Mouse (Mus musculus) urinary bladder, postnatal 25 days (tissue): ENCODE measurements at regions not wholly inside any gene's neighbourhood (a gene's known extent, or its start where the extent isn't known, plus 50 kb on each side); places are given as distances from the start of the nearest gene placed in this dataset.
A peak's percentile ranks its signal among the peaks of the same experiment; 100 is the strongest.
"Not testable (repeated sequence)": the region's sequence is repeated elsewhere in the genome, so short reads cannot be mapped to it uniquely, and the experiment has no call there.

ENCODE experiments used
- DNase-seq: peaks from one replicate; pipeline ENCODE4 v3.0.0; 2022; ENCODE audit warnings: low spot score

DNA sequence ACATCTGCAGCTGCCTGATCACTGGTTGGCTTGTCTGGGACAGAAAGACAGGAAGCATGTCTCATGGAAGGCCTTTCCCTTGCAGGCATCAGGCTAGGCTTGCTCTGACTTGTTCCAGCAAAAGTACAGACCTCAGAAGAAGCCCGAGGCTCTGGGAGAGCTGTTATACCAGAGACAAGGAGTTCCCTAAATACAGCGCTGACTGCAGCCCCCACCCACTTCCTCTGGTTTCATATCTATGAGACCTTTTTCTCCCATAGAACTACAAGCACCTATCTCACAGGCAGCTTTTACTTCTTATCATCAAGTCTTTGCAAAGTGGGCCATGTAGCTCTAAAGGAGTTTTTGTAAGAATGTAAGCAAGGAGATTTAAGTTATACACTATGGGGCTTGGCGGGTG lies 312.2 kb upstream of the Vmn1r3 start:
- DNase-seq: not testable (repeated sequence)

DNA sequence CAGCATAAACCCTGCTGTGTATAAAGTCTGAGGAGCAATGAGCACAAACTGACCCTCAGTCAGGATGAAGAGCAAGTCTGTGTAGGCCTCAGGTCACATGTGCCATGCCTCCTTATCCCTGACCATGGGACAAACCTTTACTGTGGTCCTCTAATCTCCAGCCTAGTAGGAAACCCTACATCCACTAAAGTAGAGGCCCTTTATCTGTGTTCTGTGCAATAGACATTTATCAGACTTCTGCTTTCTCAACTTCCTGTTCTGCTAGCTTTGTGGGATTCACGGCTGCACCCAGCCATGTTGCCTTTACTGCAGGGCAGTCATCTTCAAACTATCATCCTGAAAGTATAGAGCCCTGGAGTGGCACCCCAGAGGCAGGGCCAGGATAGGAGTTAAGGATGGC lies 310.8 kb upstream of the Vmn1r3 start:
- not testable (repeated sequence) for DNase-seq

DNA sequence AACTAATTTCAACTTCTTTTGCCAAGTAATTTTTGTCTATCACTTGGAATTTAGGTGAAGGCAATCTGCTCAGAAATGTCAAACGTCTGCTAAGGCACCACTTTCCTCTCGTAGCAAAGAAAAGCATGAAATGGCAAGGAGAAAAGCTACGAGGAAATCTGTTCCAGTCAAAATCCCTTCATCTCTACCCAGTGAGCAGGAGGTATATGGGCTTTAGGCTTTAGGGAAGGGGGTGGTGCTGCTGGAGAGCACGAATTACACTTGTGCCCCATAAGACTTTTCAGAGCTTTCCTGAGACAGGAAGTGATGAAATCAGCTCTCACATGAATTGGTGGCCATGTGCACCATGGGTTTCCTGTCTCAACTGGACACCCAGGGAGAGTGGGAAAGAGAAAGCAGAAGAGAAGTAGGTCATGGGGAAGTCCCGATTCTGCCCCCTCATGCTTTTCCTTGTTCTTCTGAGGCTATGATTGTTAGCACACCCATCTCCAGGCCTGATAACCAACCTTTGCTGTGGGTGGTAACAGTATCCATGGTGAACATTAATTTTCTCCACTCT lies 309.0 kb upstream of the Vmn1r3 start:
- DNase-seq: not testable (repeated sequence)

DNA sequence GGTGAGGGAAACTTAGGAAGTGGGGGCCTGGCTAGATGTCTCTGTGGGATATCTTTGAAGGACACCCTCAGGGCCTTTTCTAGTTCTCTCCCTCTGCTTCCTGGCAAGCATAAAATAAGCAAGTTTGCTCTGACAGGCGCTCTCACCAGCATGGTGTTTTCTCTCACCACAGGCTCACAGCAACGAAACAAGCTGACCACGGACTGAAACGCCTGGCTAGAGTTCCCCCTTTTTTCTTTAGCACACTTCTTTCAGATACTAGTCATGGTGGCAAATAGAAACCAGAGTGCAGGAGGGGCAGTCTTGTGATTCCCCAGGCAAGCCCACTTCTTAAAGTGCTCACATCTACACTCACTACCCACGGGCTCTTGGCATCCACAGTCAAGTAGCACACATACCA lies 305.7 kb upstream of the Vmn1r3 start:
- not testable (repeated sequence) for DNase-seq

DNA sequence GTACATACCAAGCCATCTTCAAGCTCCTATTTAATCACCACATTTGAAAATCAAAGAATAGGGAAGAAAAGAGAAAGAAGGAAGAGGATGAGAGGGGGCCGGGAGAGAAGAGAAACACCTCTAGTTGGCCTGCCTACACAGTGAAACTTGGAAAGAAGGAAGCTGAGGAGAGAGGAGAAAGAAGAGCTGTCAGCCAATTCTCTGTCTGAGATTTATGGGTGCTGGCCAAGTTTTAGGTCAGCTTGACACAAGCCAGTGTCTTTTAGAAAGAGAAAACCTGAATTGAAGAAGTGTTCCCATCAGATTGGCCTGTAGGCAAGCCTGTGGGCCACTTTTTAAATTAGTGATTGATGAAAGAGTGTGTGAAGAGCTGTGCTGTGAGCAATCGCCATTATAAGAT lies 296.9 kb upstream of the Vmn1r3 start:
- DNase-seq: no peak

DNA sequence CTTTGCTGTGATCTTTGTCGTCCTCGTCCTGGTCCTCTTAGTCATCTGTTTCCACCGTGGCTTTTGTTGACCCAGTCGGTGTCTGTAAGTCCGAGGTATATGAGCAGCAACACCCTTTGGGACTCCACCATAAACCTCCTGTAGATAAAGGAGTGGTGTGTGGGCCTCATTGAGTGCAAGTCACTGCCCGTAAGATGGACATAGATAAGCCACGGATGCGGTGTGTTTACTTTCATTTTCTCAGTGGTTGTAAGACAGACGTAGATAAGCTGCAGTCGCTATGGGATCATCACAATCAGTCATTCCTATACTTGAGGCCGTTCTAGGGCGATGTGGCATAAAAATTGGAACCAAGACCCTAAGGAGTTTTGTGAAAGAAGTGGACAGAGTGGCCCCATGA lies 271.6 kb upstream of the Vmn1r3 start:
- DNase-seq: no peak

DNA sequence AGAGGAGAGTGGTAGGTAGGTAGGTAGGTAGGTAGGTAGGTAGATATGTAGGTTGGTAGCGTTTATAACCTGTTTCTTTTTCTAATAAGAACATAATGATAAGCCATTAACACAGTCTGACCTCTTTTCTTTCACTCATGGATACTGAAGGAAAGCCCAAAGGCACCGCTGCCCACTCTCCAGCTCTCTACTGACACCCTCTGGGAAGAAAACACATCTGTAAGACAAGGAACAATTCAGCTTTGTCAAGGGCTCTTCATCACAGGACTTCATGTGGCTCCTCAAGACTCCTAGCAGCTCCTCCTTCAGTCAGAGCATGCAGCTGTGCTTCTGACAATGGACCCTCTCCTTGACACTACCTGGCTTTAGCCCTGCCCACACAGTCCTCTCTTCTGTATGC lies 252.2 kb upstream of the Vmn1r3 start:
- DNase-seq: not testable (repeated sequence)

DNA sequence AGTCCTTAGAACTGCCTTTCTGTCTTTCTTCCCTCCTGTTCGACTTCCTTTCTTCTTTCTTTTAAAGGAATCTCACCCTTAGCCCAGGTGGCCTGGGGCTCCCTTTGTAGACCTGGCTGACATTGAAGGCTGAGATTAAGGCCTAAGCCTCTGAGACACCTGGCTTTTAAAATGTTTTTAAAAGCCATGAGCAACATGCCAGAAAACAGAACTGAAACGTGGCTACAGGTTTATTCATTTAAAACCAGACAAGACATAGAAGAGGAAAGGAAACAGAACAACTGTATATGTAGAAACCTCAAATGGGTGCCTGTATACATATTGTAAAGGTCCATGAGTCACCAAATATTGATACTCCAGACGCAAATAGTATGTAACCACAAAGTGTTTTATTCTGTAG lies 242.8 kb upstream of the Vmn1r3 start:
- DNase-seq: no peak

DNA sequence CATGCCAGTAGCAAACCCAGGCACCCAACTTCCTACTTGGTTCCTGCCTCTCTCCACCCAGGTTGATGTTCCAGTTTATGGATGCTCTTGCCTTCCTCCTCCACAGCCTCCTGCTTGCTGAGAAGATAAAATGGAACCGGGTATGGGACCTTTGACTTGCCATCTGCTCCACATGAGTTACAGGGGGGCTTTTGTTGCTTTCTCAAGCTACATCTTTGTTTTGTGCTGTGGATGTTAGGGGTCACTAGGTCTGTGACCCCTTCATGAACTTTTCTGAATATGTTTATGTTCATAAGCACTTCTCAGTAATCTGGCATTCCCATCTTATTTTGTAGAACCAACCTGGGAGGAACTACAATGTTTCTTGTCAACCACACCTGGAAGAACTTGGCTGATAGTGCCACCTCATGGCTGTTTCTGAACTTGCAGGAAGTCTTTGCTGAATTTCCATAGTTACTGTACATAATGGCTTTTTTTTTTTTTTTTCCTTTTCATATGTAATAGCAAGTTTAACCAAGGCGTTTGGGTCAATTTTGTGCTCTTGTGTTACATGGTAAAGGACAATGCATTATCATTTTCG lies 234.9 kb upstream of the Vmn1r3 start:
- DNase-seq: peak; percentile 6

DNA sequence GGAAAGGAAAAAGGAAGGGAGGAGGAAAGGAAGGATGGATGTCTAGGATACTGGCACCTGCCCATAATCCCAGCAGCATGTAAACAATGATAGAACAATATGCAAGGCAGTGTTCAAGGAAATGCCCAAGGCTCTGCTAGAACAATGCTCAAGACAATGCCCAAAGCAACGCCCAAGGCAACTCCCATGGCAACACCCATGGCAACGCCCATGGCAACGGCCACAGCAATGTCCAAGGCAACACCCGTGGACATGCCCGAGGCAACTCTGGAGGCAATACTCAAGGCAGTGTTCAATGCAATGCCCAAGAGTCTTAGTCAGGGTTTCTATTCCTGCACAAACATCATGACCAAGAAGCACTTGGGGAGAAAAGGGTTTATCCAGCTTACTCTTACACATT lies 231.5 kb upstream of the Vmn1r3 start:
- no peak for DNase-seq

DNA sequence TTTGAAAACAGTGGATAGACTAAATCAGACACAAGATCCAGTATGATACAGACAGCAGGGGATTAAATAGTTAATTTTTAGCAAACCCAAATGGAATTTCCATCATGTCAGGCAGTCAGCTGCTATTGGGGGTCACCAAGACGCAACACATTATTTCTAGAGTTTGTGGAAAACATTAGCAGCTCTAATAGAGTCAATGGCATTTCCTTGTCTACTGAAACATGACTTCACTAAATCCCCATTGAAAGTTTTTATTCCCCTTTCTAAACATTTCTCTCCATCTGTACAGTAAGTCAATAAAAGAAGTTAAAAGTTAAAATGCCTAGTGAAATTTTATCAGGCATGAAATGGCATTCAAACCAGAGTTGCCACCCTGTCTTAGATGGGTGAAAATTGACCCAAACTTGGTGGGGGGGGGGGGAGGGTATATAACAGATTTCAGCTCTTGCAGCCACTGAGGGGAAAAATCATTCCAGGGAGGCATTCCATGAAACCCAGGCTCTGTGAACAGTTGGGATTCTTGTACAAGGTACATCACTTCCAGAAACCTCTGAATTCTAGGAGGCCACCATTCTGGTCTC lies 229.4 kb upstream of the Vmn1r3 start:
- not testable (repeated sequence) for DNase-seq

DNA sequence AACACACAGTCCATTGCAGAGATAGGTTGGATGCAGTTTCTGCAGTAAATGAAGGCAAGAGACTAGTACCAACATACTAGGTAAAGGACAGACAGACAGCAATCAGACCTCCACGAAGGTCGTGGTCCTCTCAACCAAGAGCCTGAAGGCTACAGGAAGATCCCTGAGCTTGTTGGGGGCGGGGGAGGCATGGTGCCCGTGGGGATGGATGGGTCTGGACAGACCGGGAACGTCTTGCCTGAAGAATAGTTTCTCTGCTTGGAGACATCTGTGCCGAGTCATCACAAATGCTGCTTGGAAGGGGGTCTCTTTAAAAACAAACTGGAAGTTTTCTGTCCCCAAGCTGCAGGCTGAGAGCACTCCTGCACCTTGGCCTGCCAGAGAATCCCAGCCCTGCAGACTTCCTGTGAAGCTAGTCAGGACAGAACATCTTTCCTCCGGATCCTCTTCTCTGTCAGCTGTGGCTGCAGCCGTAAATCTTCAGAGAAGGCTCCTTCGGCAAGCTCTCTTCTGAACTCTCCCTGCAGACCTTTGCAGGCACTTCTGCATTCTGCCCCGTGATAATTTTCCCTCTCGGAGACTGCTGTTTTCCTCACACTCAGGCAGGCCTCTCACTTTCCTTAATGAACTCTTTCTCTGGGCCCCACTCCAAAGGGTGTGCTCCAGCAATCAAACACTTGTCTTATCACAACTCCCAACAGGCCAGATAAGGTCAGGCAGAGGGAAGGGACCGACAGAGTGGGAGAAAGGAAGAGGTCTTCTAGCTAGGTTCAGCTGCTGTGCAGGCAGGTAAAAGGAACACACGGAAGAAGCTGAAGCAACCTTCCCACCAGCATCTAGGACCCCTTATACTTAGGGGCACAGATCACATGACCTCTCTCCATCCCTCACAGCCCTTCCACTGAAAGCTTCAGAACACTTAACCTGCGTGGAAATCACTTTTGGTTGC lies 228.6 kb upstream of the Vmn1r3 start:
- DNase-seq: no peak

DNA sequence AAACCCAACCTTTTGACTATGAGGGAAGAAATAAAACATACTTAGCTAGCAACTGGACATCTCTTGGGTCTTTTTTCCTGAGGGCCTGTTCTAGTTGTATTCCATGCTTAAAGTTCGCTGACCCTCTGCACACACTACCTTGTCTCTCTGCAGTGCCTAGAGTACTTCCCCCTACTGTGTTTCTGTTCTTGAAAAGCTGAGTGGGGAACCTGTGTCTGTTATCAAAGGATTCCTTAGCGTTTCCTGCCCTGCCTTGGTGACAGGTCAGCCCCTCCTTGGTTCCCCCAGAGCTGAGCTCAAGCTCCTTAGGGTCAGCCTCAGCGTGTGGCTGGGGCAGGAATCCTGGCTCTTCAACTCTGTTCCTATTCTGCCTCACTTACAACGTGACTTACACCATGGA lies 227.2 kb upstream of the Vmn1r3 start:
- not testable (repeated sequence) for DNase-seq

DNA sequence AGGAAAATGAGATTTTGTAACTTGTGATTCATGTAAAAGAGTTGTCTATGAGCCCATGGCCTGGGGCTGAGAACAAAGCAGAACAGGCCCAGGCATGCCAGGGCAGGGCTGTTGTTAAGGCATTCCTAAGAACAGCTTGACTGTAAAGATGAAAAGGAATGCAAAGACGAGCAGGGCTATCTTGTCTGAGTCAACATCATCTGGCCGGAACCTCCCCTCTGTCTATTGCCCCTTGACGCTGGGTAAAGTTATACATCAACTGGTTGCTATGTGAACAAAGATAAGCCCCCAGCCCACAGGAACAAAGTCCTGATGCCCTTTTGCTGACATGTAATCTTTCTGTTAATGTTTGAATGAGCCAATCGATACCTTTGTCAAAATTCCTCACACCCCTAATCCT lies 217.7 kb upstream of the Vmn1r3 start:
- DNase-seq: not testable (repeated sequence)

DNA sequence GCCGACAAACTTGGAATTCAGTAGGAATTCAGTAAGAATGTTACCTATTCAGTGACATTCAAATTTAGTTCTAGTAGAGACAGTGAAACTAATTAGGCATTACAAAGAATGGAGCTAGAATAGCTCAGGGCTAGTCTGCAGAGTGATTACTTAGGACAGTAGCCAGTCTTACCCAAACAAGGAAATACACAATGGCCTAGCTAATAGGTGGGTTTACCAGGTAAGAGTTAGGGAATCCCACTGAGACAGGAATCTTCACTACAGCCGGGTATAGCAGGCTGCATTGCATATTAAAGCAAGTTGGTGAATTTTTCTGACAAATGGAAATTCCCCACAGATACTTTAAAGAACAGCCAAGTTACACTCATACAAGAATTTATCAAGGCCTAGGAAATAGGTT lies 216.6 kb upstream of the Vmn1r3 start:
- not testable (repeated sequence) for DNase-seq

DNA sequence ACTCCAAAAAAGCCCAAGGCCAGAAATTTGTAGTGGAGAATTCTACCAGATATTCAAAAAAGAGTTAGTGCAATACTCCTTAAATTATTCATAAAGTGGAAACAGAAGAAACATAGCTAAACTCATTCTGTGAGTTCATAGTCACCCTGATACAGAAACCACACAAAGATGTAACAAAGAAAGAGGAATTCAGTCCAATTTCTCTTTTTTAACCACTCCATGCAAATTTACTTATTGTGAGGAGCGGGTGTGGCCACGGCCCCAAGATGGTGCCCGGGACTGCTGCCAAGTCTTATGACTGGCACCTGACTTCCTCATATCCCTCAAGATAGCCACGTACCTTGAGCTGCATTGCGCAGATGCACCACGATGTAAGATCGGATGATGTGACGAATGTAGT lies 206.4 kb upstream of the Vmn1r3 start:
- DNase-seq: not testable (repeated sequence)

DNA sequence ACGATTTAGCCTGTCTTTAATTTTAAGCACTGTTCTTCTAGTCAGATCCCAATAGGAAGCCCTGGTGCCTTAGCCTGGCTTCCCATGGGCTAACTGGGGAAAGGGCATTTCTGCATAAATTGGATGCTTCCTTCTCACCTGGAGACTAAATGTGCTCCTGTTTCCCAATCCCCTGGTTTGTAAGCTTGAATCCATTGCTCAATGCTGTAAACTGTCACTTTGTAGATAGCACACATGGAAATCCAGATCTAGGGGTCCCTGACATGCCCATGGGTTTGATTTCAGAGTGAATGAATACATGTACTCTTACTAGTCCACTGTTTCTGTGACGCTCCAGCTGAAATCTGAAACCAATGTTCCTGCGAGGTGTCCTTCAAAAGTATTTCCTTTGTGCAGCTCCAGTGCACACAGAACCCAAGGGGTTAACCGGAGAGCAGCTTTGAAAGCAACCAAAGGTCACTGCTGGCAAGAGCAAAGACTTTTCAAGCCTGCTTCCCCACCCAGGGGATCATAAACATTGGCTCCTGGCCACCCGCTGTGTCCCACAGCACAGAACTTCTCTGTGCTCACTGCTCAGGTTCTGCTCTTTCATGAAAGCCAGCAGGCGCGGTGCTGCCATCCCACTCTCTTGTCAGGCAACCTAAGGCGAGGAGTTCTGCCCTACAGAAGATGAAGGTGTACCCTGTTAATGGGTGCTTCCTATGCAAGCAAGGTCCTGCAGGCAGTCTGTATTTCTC lies 188.0 kb upstream of the Vmn1r3 start:
- DNase-seq: not testable (repeated sequence)

DNA sequence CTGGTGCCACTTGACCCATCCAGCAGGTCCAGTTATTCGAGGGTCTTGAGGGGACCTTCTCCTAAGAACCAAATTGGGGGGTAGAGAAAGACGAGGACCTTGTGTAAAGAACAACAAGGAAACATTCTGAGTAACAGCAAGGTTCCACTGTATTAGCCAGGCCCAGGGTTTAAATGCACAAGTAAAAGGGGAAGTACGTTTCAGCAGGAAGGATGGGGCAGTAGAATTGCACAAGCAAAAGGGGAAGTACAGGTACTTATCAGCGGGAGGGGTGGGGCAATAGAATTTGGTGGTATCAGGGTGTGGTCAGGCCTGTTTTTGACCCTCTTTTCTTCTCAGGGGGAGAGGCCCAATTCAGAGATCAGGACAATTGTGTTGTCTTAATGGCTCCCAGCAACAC lies 182.9 kb upstream of the Vmn1r3 start:
- not testable (repeated sequence) for DNase-seq

DNA sequence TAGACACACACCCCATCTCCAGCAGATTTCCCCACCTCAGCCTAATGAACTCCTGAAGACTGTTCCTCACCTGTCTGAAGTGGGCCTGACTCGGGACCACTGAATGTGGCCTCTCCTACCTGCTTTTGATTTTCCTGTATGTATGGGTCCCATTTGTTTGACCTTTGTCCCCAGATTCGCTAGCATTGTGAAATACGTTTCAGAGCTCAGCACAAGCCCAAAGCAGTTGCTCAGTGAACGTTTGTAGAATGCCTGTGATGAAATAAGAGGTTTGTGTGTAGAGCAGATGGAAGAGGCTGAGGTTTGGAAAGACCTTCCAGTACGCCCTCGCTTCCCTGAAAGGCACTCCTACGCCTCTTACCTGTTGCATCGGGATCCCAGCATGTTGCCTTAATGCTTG lies 158.3 kb upstream of the Vmn1r3 start:
- not testable (repeated sequence) for DNase-seq

DNA sequence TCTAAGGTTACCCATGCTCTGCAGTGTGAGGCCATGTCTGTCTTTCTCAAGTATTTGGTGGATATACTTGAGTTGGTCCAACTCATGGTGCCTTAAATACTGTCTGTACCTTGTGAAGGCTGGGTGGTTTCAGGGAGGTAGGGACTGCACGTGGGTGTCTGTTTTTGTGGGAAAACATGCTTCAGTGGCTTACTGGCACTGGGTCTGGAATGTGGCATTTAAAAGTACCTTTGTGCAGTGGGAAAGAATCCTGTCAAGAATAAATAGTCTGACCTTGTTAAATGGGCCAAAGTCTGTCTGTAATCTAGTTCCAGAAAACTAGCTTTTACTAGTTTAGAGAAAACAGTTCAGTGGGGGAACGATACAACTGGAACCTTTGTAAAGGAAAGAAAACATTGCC lies 157.5 kb upstream of the Vmn1r3 start:
- DNase-seq: not testable (repeated sequence)

DNA sequence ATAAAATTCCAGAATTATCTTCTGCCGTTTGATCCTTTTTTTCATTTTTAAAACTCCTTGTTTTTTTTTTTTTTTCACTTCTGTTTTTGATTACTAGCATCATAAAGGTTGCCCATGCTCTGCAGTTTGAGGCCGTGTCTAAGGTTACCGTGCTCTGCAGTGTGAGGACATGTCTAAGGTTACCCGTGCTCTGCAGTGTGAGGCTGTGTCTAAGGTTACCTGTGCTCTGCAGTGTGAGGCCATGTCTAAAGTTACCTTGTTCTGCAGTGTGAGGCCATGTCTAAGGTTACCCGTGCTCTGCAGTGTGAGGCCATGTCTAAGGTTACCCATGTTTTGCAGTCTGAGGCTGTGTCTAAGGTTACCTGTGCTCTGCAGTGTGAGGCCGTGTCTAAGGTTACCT lies 157.0 kb upstream of the Vmn1r3 start:
- not testable (repeated sequence) for DNase-seq
